Mouse (Mus musculus): ENCODE results near the gene Lurap1. TPM values are rescaled to one million over a fixed set of nuclear protein-coding genes. Genes with fewer than 3 reads are reported as not detected.

The Lurap1 gene
- polyA plus RNA-seq (2014; fragmentation: Nextera tagmentation; extraction: Ambion mirVana), result 2.2 and 3.2 TPM in 2 replicates

DNA sequence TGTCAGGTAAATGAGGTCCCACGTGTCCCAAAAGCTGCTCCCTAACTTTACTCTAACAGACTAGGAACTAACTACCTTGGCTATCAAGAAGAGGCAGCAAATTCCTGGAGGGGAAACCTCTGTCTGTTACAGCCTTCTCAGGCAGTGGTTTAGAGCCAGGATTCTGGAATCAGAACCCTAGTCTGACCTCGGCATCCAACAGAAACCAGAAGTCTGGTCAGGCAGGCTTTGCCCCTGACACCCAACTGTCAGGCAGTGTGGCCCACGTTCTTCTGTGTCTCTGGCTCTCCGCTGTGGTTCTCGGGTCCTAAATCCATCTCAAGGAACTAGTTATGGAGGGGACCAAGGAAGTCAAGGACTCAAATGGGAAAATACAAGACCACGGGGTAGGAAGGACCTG lies at the start of gene Lurap1:
Gene Lurap1 (minus strand): TSS at position 101 of the 400 bp plus-strand sequence.
- peak within 1 kb of the TSS; percentile 82 for H3K4me3 ChIP-seq (ENCODE audit: low read length)
- 0 out of 2 replicates have a peak, but pooled peaks cover 5% of the 10 kb centered on the region for H3K4me1 ChIP-seq (ENCODE audit: control insufficient read depth, insufficient read depth, low read length)
- H3K9ac ChIP-seq (ENCODE audit: low read depth, low read length), result peak within 1 kb of the TSS; percentile 92
- peak within 1 kb of the TSS; percentile 80; the same call in 1 of the 2 replicates for H3K27ac ChIP-seq (ENCODE audit: low read depth, low read length)
- no peaks in the 10 kb centered on the region for H3K27me3 ChIP-seq (ENCODE audit: control insufficient read depth, insufficient read depth, low read length)
- no peaks in the 10 kb centered on the region for H3K9me3 ChIP-seq (ENCODE audit: control insufficient read depth, low read length)
- no peak for ATAC-seq (ENCODE audit: low FRiP score, low TSS enrichment)
- peaks cover 46% of the 10 kb centered on the region for H3K36me3 ChIP-seq (ENCODE audit: control insufficient read depth, insufficient read depth, low read length)
- H3K4me2 ChIP-seq (replicated peaks; ENCODE audit: low read depth, low read length), result peak within 1 kb of the TSS; percentile 76
- WGBS, result 70% methylated on average over 6 of the region's 6 CpGs

DNA sequence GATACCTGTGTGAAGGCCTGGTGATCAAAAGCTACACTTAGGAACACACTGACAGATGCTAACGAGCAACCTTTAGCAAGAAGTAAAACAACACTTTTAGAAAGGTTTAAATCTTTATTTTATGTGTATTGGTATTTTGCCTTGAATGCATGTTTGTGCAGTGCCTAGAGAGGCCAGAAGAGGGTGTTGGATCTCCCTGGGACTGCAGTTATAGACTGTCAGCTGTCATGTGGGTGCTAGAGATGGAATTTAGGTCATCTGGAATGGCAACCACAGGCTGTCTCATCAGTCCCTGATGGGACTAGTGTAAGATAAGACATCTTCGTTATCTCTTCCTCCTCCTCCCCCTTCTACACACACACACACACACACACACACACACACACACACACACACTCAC lies 47.3 kb upstream of the Lurap1 start:
- H3K27ac ChIP-seq (ENCODE audit: low read depth, low read length), result no peak overlapping the region
- H3K27me3 ChIP-seq (ENCODE audit: control insufficient read depth, insufficient read depth, low read length), result no peaks in the 10 kb centered on the region
- H3K36me3 ChIP-seq (ENCODE audit: control insufficient read depth, insufficient read depth, low read length), result no peaks in the 10 kb centered on the region
- no peak overlapping the region for H3K4me2 ChIP-seq (replicated peaks; ENCODE audit: low read depth, low read length)
- no peak overlapping the region for H3K4me3 ChIP-seq (ENCODE audit: low read length)
- no peak for ATAC-seq (ENCODE audit: low FRiP score, low TSS enrichment)
- no peaks in the 10 kb centered on the region for H3K4me1 ChIP-seq (ENCODE audit: control insufficient read depth, insufficient read depth, low read length)
- H3K9ac ChIP-seq (ENCODE audit: low read depth, low read length), result no peak overlapping the region
- no peaks in the 10 kb centered on the region for H3K9me3 ChIP-seq (ENCODE audit: control insufficient read depth, low read length)
- WGBS, result 79% methylated on average over 2 of the region's 2 CpGs

DNA sequence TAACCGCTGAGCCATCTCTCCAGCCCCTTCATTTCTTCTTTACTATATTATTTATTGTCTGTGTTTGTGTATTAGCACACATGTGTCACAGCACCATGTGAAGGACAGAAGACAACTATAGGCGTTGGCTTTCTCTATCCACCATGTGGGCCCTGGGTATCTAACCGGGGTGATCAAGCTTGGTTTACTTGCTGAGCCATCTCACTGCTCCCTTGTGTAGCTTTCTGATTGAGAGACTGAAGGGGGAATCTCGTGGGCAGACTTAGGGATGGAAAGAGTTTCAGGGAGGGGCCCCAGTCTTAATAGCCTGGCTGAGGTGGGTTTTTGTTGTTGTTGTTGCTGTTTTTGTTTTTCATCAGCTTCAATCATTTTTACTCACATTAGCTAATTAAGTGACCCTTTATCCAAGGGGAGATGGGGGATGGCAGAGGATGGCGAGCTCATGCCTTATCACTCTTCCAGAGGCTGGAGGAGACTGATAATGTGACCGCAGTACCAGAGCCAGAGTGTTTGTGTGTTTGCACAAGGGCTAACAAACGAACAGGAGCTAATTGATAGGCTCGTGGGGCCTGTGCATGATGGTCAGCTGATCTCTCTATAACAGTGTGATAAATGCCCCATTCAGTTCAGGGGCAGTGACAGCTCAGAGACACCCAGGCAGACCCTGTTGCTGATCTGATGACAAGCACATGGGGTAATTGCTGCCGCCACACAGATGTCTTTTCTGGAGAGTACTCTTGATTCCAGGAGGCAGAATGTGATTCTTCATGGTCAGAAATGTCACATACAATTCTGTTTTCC lies 42.6 kb upstream of the Lurap1 start:
- no peak for ATAC-seq (ENCODE audit: low FRiP score, low TSS enrichment)
- Histone ChIP-seq H3K9me3 (ENCODE audit: control insufficient read depth, low read length) (no peaks in the 10 kb centered on the region), H3K27me3 (ENCODE audit: control insufficient read depth, insufficient read depth, low read length) (no peaks in the 10 kb centered on the region), H3K4me3 (ENCODE audit: low read length) (no peak overlapping the region), H3K4me1 (ENCODE audit: control insufficient read depth, insufficient read depth, low read length) (no peaks in the 10 kb centered on the region), H3K27ac (ENCODE audit: low read depth, low read length) (no peak overlapping the region), H3K4me2 (replicated peaks; ENCODE audit: low read depth, low read length) (no peak overlapping the region), H3K9ac (ENCODE audit: low read depth, low read length) (no peak overlapping the region), H3K36me3 (ENCODE audit: control insufficient read depth, insufficient read depth, low read length) (no peaks in the 10 kb centered on the region)
- WGBS, result 69% methylated on average over 9 of the region's 9 CpGs

DNA sequence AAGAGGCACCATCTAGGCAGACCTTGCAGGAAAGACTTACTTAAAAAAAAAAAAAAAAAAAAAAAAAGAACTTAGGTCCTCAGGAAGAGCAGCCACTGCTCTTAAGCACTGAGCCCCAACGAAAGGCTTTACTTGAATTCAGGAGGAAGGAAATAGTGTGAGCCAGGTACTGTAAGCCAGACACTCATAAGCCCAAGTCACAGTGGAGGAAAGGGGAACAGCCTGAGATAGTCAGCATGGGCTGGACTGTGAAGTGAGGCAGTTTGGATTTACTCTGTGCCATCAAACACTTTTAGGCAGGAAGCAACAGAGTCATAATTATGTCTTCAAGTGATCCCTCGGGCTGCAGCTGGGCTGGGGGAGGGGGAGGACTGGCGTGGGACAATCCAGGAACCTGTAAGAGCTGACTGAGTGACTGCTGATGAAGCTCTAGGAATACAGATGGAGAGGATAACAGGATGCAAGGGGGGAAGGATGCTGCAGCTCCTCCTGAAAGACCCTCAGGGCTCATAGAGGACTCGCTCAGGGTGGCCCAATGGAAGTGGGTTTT lies 41.2 kb upstream of the Lurap1 start:
- Histone ChIP-seq H3K36me3 (ENCODE audit: control insufficient read depth, insufficient read depth, low read length) (no peaks in the 10 kb centered on the region), H3K9me3 (ENCODE audit: control insufficient read depth, low read length) (no peaks in the 10 kb centered on the region), H3K9ac (ENCODE audit: low read depth, low read length) (no peak overlapping the region), H3K27me3 (ENCODE audit: control insufficient read depth, insufficient read depth, low read length) (no peaks in the 10 kb centered on the region), H3K4me3 (ENCODE audit: low read length) (no peak overlapping the region), H3K4me1 (ENCODE audit: control insufficient read depth, insufficient read depth, low read length) (no peaks in the 10 kb centered on the region), H3K4me2 (replicated peaks; ENCODE audit: low read depth, low read length) (no peak overlapping the region), H3K27ac (ENCODE audit: low read depth, low read length) (no peak overlapping the region)
- WGBS, result 30% methylated on average over 4 of the region's 4 CpGs
- 0 out of 2 replicates have a peak, but pooled peaks have one; percentile 28 for ATAC-seq (ENCODE audit: low FRiP score, low TSS enrichment)

DNA sequence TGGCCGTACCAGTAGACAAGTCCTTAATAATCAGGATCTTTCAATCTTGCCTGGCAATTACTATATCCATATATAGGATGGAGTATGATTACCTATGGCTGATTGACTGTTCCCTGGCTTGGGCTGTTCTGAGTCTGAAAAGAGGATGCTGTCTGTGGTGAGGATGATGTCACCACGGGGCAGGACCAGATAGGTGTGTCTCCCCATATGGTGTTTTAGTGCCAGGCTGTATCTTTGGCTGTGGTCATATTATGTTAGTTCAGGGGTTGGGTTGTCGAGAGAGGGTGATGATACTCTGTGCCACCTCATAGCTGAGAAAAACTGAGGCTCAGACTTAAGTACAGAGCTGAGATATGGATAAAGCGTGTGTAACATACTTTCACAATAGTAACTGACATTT lies 33.9 kb upstream of the Lurap1 start:
- Histone ChIP-seq H3K4me1 (ENCODE audit: control insufficient read depth, insufficient read depth, low read length) (peaks cover 14% of the 10 kb centered on the region), H3K27me3 (ENCODE audit: control insufficient read depth, insufficient read depth, low read length) (no peaks in the 10 kb centered on the region), H3K4me3 (ENCODE audit: low read length) (no peak overlapping the region), H3K9ac (ENCODE audit: low read depth, low read length) (no peak overlapping the region), H3K27ac (ENCODE audit: low read depth, low read length) (no peak overlapping the region), H3K36me3 (ENCODE audit: control insufficient read depth, insufficient read depth, low read length) (no peaks in the 10 kb centered on the region), H3K9me3 (ENCODE audit: control insufficient read depth, low read length) (no peaks in the 10 kb centered on the region), H3K4me2 (replicated peaks; ENCODE audit: low read depth, low read length) (no peak overlapping the region)
- ATAC-seq (ENCODE audit: low FRiP score, low TSS enrichment), result no peak
- 86% methylated on average over 4 of the region's 4 CpGs for WGBS

DNA sequence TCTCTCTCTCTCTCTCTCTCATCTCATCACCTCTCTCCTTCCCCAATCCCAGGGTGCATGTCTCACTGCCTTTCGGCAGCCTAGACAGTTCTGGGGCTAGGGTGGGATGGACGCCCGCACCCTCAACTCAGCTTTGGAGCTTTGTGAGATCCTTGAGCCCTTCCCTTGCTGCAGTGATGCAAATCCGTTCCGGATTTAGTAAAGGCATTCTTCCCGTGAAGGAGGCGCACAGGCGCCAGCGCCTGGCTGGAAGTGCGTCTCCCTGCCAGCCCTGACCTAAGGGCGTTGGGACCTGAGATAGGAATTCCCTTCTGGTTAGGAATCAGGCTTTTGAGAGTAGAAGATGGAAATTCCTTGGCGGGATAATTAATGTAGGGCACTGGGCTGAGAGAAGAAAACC lies 31.6 kb upstream of the Lurap1 start:
- no peak for ATAC-seq (ENCODE audit: low FRiP score, low TSS enrichment)
- no peak overlapping the region for H3K27ac ChIP-seq (ENCODE audit: low read depth, low read length)
- H3K36me3 ChIP-seq (ENCODE audit: control insufficient read depth, insufficient read depth, low read length), result no peaks in the 10 kb centered on the region
- peaks cover 14% of the 10 kb centered on the region for H3K4me1 ChIP-seq (ENCODE audit: control insufficient read depth, insufficient read depth, low read length)
- H3K9me3 ChIP-seq (ENCODE audit: control insufficient read depth, low read length), result no peaks in the 10 kb centered on the region
- 10% methylated on average over 12 of the region's 12 CpGs for WGBS
- peak overlapping the region; percentile 34 for H3K4me2 ChIP-seq (replicated peaks; ENCODE audit: low read depth, low read length)
- H3K9ac ChIP-seq (ENCODE audit: low read depth, low read length), result 0 out of 2 replicates have a peak overlapping the region, but pooled peaks have one; percentile 28
- H3K4me3 ChIP-seq (ENCODE audit: low read length), result no peak overlapping the region
- no peaks in the 10 kb centered on the region for H3K27me3 ChIP-seq (ENCODE audit: control insufficient read depth, insufficient read depth, low read length)

DNA sequence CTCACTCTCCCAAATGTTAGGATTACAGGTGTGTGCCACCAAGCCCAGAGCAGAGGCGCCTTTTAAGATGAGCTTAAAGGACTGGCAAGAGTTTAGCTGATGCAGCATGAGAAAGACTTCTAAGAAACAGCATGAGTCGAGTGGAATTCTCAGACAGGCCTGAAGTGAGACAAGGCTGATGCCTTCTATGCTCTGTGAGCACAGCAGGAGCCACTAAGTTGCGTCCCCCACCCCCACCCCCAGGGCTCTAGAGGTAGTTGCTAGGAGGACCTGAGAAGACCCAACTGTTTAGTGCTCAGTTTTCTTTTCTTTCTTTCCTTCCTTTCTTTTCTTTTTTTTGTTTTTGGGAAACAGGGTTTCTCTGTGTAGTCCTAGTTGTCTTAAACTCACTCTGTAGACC lies 30.9 kb upstream of the Lurap1 start:
- H3K27ac ChIP-seq (ENCODE audit: low read depth, low read length), result no peak overlapping the region
- 62% methylated on average over 3 of the region's 3 CpGs for WGBS
- no peak overlapping the region for H3K4me2 ChIP-seq (replicated peaks; ENCODE audit: low read depth, low read length)
- no peak overlapping the region for H3K4me3 ChIP-seq (ENCODE audit: low read length)
- no peak overlapping the region for H3K9ac ChIP-seq (ENCODE audit: low read depth, low read length)
- H3K27me3 ChIP-seq (ENCODE audit: control insufficient read depth, insufficient read depth, low read length), result no peaks in the 10 kb centered on the region
- H3K9me3 ChIP-seq (ENCODE audit: control insufficient read depth, low read length), result no peaks in the 10 kb centered on the region
- no peak for ATAC-seq (ENCODE audit: low FRiP score, low TSS enrichment)
- H3K36me3 ChIP-seq (ENCODE audit: control insufficient read depth, insufficient read depth, low read length), result no peaks in the 10 kb centered on the region
- H3K4me1 ChIP-seq (ENCODE audit: control insufficient read depth, insufficient read depth, low read length), result peaks cover 19% of the 10 kb centered on the region

DNA sequence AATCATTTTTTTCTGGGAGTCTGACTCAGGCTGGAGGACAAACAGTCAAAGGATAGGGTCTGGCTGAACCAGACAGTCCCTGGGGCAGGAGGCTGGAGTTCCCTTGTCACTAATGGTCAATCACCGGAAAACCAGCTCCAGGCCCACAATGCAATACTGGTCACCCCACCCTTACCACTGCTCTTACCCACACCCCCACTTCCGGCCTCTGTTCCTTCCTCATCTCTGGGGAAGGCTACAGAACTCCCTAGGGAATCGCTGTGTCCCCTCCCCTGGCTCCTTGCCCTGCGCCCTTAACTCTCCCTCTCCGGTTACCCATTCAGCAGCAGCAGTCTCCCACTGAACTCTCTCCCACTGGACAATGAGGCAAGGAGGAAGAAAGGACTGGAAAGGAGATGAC lies 26.0 kb upstream of the Lurap1 start:
- Histone ChIP-seq H3K4me3 (ENCODE audit: low read length) (no peak overlapping the region), H3K4me2 (replicated peaks; ENCODE audit: low read depth, low read length) (peak overlapping the region; percentile 34), H3K4me1 (ENCODE audit: control insufficient read depth, insufficient read depth, low read length) (peaks cover 27% of the 10 kb centered on the region), H3K9ac (ENCODE audit: low read depth, low read length) (peak overlapping the region; percentile 44; the same call in 1 of the 2 replicates), H3K27me3 (ENCODE audit: control insufficient read depth, insufficient read depth, low read length) (no peaks in the 10 kb centered on the region), H3K9me3 (ENCODE audit: control insufficient read depth, low read length) (no peaks in the 10 kb centered on the region), H3K36me3 (ENCODE audit: control insufficient read depth, insufficient read depth, low read length) (no peaks in the 10 kb centered on the region), H3K27ac (ENCODE audit: low read depth, low read length) (peak overlapping the region; percentile 92)
- peak; percentile 57 for ATAC-seq (ENCODE audit: low FRiP score, low TSS enrichment)
- 19% methylated on average over 5 of the region's 5 CpGs for WGBS

DNA sequence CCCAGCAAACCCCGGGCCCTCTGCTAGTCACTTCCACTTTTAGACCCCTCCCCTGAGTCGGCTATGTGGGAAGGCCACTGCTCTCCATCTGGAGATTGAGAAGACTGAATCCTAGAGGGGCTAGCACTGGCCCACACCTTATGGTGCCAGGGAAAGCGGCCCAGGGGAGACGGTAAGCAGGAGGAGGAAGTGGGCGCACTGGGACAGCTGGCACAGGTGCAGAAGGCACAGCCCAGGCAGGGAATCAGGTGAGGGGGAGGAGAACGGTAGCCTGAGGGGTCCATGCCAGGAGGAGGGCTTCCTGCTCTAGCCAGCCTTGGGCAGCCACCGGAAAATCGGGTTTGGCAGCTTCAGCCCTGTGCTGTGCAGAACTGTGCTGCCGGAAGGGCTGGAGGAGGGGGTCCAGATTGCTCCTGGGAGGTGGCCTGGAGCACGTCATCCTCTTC lies 25.4 kb upstream of the Lurap1 start:
- H3K27me3 ChIP-seq (ENCODE audit: control insufficient read depth, insufficient read depth, low read length), result no peaks in the 10 kb centered on the region

More for the DNA sequence above, 25.4 kb upstream of the Lurap1 start:
- WGBS, result 25% methylated on average over 10 of the region's 10 CpGs
- Histone ChIP-seq H3K27ac (ENCODE audit: low read depth, low read length) (peak overlapping the region; percentile 92), H3K9me3 (ENCODE audit: control insufficient read depth, low read length) (no peaks in the 10 kb centered on the region), H3K4me2 (replicated peaks; ENCODE audit: low read depth, low read length) (peak overlapping the region; percentile 34), H3K4me1 (ENCODE audit: control insufficient read depth, insufficient read depth, low read length) (peaks cover 22% of the 10 kb centered on the region), H3K4me3 (ENCODE audit: low read length) (peak overlapping the region; percentile 24), H3K9ac (ENCODE audit: low read depth, low read length) (peak overlapping the region; percentile 44), H3K36me3 (ENCODE audit: control insufficient read depth, insufficient read depth, low read length) (no peaks in the 10 kb centered on the region)
- peak; percentile 81 for ATAC-seq (ENCODE audit: low FRiP score, low TSS enrichment)

Data from kidney, embryonic 14.5 days (tissue).